Mouse (Mus musculus) heart, postnatal 0 days (tissue): ENCODE results near the gene Lmnb2.

Experiments
- CTCF ChIP-seq: IDR thresholded peaks from 2 replicates; pipeline ENCODE4 v1.5.1; 2016; ENCODE audit warnings: antibody characterized with exemption, control low read depth, low read depth
- EP300 ChIP-seq: IDR thresholded peaks from 2 replicates; pipeline ENCODE4 v1.6.1; 2016; ENCODE audit warnings: antibody characterized with exemption, low read depth

- TF ChIP-seq CTCF, result no peak
- TF ChIP-seq EP300, result no peak
Measured at GRCm38 (mm10) chr10:80911354-80911753, 6.7 kb downstream of the Lmnb2 start.
